Mouse (Mus musculus) frontal cortex, postnatal 10 days (tissue): ENCODE data around the gene Ptprm.

Experiments used
- DNase-seq, 2 experiments: peaks; one replicate each; pipeline ENCODE4 v3.0.0; 2022; ENCODE audit warnings: low spot score in 2 of 2, mixed read lengths in 1 of 2

Ptprm gene

GRCm38 (mm10) chr17:66720992-66721351 is 633.3 kb downstream of the Ptprm start:
- DNase-seq = no peak

GRCm38 (mm10) chr17:66720200-66720991 is 633.9 kb downstream of the Ptprm start:
- no peak for DNase-seq

GRCm38 (mm10) chr17:66712456-66713205 is 641.6 kb downstream of the Ptprm start:
- DNase-seq = no peak

GRCm38 (mm10) chr17:66711221-66712016 is 642.8 kb downstream of the Ptprm start:
- DNase-seq = no peak

- DNase-seq = no peak
Observed at GRCm38 (mm10) chr17:66710568-66710967, 643.7 kb downstream of the Ptprm start.

GRCm38 (mm10) chr17:66708748-66709147 is 645.5 kb downstream of the Ptprm start:
- DNase-seq = no peak

GRCm38 (mm10) chr17:66707684-66708083 is 646.6 kb downstream of the Ptprm start:
- no peak for DNase-seq

- DNase-seq = no peak
Observed at GRCm38 (mm10) chr17:66701358-66702184, 652.7 kb downstream of the Ptprm start.

GRCm38 (mm10) chr17:66699896-66700295 is 654.4 kb downstream of the Ptprm start:
- DNase-seq = no peak

GRCm38 (mm10) chr17:66697650-66698049 is 656.6 kb downstream of the Ptprm start:
- DNase-seq = no peak

- DNase-seq = no peak
Observed at GRCm38 (mm10) chr17:66696531-66697172, 657.6 kb downstream of the Ptprm start.

GRCm38 (mm10) chr17:66694326-66694725 is 659.9 kb downstream of the Ptprm start:
- no peak for DNase-seq

- no peak for DNase-seq
Observed at GRCm38 (mm10) chr17:66693676-66694304, 660.5 kb downstream of the Ptprm start.

GRCm38 (mm10) chr17:66692941-66693675 is 661.1 kb downstream of the Ptprm start:
- no peak for DNase-seq

GRCm38 (mm10) chr17:66688179-66688578 is 666.1 kb downstream of the Ptprm start:
- DNase-seq = no peak

GRCm38 (mm10) chr17:66687543-66687942 is 666.7 kb downstream of the Ptprm start:
- DNase-seq = no peak

- peak in 1 of 2 experiments; percentile 24 for DNase-seq
Observed at GRCm38 (mm10) chr17:66686701-66687489, 667.4 kb downstream of the Ptprm start.

GRCm38 (mm10) chr17:66683411-66683810 is 670.8 kb downstream of the Ptprm start:
- no peak for DNase-seq

- peak in 1 of 2 experiments; percentile 34 for DNase-seq
Observed at GRCm38 (mm10) chr17:66680662-66681061, 673.6 kb downstream of the Ptprm start.
